ENCODE assay signal across 21 mouse cellular contexts in the genomic region with DNA sequence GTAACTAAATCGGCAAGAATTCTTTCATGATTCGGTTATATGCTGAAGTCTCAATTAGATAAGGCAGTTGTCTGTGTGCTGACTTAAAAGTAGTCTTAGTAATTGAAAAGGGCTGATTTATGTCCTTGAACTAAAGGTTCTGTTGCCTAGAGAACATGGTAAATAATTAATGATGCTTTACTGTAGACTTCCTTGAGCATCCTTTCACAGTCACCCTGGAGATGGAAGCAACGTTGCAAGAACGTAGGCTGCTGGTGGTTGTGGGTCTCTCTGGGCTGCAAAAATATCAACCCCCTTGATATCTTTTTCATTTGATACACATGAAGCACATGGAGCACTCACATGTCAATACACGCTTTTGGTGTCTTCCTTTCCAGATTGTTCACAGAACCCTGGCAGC.
"Had no signal": no experiment of that assay in that cellular context is flagged by ENCODE, and none has a peak within 500 bp of the region (broad histone marks: within the 10 kb centered on the region; RNA-seq: fewer than 3 reads in every experiment).

No protein-coding gene starts in this region.

- H3K27me3 ChIP-seq: intestine, embryonic 15.5 days; limb, embryonic 13.5 days; liver, embryonic 12.5 days; liver, embryonic 15.5 days; lung, embryonic 15.5 days; megakaryocyte, embryonic 14.5 days; midbrain, embryonic 13.5 days; stomach, embryonic 15.5 days had no signal

- H3K36me3 ChIP-seq: intestine, embryonic 15.5 days; limb, embryonic 10.5 days; limb, embryonic 13.5 days; liver, embryonic 12.5 days; liver, embryonic 15.5 days; lung, embryonic 15.5 days; midbrain, embryonic 10.5 days; midbrain, embryonic 13.5 days; stomach, embryonic 15.5 days had no signal

- H3K9me3 ChIP-seq: intestine, embryonic 15.5 days; limb, embryonic 10.5 days; limb, embryonic 13.5 days; liver, embryonic 12.5 days; liver, embryonic 15.5 days; lung, embryonic 15.5 days; megakaryocyte, embryonic 14.5 days; midbrain, embryonic 10.5 days; midbrain, embryonic 13.5 days; stomach, embryonic 15.5 days had no signal

- ATAC-seq: intestine, embryonic 15.5 days; liver, embryonic 12.5 days; midbrain, embryonic 13.5 days had no signal

- H3K4me3 ChIP-seq: intestine, embryonic 15.5 days; limb, embryonic 10.5 days; limb, embryonic 13.5 days; liver, embryonic 12.5 days; liver, embryonic 15.5 days; lung, embryonic 15.5 days; megakaryocyte, embryonic 14.5 days; midbrain, embryonic 10.5 days; midbrain, embryonic 13.5 days; stomach, embryonic 15.5 days had no signal

- H3K27ac ChIP-seq: intestine, embryonic 15.5 days; limb, embryonic 10.5 days; limb, embryonic 13.5 days; liver, embryonic 12.5 days; liver, embryonic 15.5 days; lung, embryonic 15.5 days; midbrain, embryonic 10.5 days; midbrain, embryonic 13.5 days; stomach, embryonic 15.5 days had no signal

- H3K4me2 ChIP-seq: intestine, embryonic 15.5 days; limb, embryonic 13.5 days; liver, embryonic 12.5 days; liver, embryonic 15.5 days; lung, embryonic 15.5 days; midbrain, embryonic 13.5 days; stomach, embryonic 15.5 days had no signal

- DNase-seq: kidney, adult 11 months; kidney, adult 9 months; kidney, postnatal 14 days; kidney, postnatal 4 days; liver; lung, adult 18-20 months; lung, postnatal 10 days; lung, postnatal 36 days; right cerebral cortex, postnatal 25 days; spleen, adult 18-20 months; thymus, postnatal 25 days had no signal

- H3K4me1 ChIP-seq: intestine, embryonic 15.5 days; limb, embryonic 10.5 days; limb, embryonic 13.5 days; liver, embryonic 12.5 days; liver, embryonic 15.5 days; lung, embryonic 15.5 days; megakaryocyte, embryonic 14.5 days; midbrain, embryonic 13.5 days; stomach, embryonic 15.5 days had no signal

- H3K9ac ChIP-seq: intestine, embryonic 15.5 days; limb, embryonic 13.5 days; liver, embryonic 12.5 days; liver, embryonic 15.5 days; lung, embryonic 15.5 days; midbrain, embryonic 13.5 days; stomach, embryonic 15.5 days had no signal
